Mouse (Mus musculus) Muller cell, postnatal 12 days (primary cell): Measurements from ENCODE around the gene Nhlrc2.
A peak's percentile ranks its signal among the peaks of the same experiment; 100 is the strongest.

Source experiments
- DNase-seq: peaks from one replicate; pipeline ENCODE4 v3.0.0-alpha.2; 2015; ENCODE audit errors: inconsistent ontology term

The Nhlrc2 gene

DNA sequence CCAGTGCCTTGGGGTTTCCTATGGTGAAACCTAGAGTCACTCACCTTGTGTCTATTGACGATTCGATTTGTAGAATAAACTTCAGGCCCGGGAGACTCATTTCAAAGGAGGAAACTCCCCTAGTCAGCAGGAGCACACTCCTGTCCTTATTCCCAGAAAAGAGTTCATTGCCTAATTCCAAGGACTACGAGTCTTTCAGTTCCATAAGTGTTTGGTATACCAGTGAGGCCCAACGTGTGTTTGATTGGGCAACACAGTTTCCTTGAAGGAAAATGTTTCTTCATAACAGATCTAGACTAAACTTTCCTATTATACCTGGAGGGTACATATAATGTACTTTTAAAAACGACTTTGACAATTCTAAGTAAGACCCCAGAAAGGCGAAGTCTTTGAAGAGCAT, 73.8 kb downstream of the Nhlrc2 start:
- DNase-seq, result no peak

DNA sequence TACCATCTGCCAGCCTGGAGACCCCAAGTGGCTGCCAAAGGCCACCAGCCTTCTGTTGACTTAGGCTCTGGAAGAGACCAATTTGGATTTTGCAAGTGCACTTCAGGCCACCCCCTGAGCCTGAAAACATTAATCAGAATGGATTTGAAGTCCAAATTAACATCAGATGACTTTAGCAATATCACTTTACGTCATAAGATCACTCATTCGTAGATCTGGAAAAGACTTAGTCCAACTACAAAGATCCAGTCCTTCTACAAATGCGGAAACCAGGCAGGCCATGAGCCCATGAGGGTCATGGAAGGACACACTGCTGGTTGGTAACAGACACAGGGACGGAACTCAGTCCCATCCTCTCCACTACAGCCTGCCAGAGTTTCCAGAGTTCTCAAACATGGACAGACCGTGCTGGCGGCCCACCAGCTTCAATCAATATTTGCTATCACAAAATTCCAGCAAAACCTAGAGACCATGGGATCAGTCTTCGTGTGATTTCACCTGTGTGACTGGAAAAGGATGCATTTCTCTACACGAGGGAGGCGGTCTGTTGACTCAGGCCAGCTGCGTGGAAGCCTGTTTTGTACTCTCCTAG, 79.9 kb downstream of the Nhlrc2 start:
- no peak for DNase-seq

GRCm38 (mm10) chr19:56629647-56630046, 81.6 kb downstream of the Nhlrc2 start:
- DNase-seq, result no peak

GRCm38 (mm10) chr19:56631017-56631416, 83.0 kb downstream of the Nhlrc2 start:
- DNase-seq, result no peak

DNA sequence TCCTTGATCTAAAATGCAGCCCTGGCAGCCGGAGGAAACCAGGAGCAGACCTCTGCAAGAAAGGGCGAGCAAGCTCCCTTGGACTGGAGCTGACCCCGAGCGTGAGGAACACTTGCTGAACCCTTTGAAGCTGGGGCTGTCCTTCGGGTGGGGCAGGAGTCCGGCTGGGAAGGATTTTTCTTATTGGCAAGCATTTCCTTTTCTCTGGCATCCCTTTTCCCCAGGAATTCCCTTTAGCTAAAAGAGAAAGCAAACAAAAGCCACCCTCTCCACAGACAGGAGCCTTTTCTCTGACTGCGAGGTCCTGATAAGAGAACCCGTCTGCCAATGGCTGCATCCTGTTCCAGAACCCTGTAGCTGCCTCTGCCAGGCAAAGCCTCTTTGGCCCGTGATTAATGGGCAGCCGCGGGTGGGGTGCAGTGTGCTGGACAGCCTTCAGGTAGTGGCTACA, 83.4 kb downstream of the Nhlrc2 start:
- peak; percentile 20 for DNase-seq

DNA sequence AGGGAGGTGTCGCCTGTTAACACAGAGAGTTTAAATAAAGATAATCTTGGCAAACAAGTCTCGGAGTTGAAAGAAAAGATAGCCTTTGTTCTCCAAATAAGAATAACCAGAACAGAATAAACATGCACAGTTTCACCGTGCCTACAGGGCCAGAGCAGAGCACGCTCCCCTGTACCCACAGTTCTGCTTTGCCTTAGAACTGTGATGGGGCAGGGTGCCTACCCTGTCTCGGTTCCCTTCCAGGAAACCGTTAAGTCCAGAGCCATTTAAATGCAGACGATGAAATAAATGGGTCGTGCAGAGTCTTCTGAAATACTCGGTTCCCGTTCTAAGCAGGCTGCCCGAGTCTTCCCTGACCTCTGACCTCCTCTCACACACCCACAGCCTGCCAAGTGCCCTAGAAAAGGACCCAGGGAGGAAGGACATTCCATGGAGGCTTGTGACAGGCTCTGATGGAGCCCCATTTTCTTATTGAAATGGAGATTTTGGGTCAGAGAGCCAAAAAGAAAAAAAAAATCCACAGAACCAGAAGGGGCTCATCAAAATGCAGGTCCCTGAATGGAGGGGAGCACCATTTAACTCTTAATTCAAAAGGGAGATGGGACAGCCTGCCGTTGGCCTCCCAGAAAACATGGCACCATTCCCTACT, 89.1 kb downstream of the Nhlrc2 start:
- no peak for DNase-seq

- no peak for DNase-seq
These were observed 89.6 kb downstream of the Nhlrc2 start for GRCm38 (mm10) chr19:56637684-56638049.

- no peak for DNase-seq
These were observed 99.5 kb downstream of the Nhlrc2 start for GRCm38 (mm10) chr19:56647451-56648120.

DNA sequence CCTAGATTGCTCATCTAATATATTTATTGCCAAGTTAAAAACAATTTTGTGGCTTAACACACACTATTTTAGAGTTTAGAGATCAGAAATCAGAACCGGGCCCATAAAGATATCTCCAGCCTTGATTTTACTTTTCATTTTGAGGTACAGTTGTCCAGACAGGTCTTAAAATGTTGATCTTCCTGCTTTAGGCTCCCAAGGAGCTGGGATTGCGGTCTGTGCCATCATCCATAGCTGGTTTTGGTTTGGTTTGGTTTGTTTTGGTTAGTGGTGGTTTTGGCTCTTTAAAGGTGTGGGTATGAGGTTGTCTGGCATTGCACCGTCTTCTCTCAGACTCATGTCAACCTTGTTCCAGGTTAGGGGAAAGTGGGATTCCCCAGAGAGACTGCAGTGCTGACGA, 103.2 kb downstream of the Nhlrc2 start:
- no peak for DNase-seq

DNA sequence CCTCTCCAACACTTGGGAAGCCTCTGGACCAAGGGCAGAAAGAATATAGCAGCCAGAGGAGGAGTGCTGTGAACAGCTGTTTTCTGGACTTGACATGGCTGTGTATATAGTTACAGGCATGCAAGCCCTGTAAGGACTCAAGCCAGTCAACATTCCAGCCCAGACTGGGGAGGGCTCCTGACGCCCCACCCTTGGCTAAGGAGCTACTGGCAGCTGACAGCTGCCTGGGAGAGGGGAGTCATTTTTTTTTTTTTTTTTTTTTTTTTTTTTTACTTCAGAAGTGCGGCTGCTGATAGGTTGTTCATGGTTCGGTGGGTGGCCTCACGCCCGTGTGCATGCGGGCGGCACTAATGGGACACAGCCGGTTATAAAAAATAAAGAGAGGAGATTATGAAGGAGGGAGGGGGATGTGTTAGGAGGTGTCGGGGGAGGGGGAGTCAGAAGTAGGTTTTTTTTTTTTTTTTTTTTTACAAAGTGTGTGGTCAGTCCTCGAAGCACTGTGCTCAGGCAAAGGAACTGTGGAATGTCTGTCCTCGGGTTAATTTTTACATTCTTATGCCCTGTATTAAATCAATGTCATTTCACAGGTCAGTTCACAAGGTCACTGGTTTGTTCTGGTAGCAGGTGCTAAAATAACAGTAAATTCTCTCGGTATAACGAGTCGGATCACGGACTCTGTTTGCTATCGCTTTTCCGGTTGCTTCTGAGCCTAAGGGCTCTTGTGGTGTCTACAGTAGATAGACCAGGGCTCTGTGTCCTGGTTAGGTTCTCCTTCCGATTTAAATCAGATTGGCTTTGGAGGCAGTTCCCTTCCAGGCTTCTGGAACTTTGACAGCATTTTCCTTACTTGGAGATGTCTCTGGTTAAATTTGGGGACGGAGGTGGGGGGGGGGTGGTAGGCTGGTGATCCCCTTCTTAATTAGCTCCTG, 104.2 kb downstream of the Nhlrc2 start:
- DNase-seq, result peak; percentile 83
